Mouse (Mus musculus): ENCODE measurements around the gene Prg2. TPM values are rescaled to one million over a fixed set of nuclear protein-coding genes. Genes with fewer than 3 reads are reported as not detected.

Gene Prg2
- polyA plus RNA-seq, 1 experiment, result not detected

GRCm38 (mm10) chr2:84987930-84988329, 7.7 kb downstream of the Prg2 start, which contains the start of gene Prg3:
Prg3 (plus strand) TSS chr2:84988215.
- H3K4me1 ChIP-seq (ENCODE audit: control insufficient read depth), result peaks cover 3% of the 10 kb centered on the region; the same call in 1 of the 2 replicates
- peaks cover 61% of the 10 kb centered on the region for H3K27me3 ChIP-seq (ENCODE audit: control insufficient read depth)
- H3K9me3 ChIP-seq (ENCODE audit: control insufficient read depth, low read length), result no peaks in the 10 kb centered on the region

GRCm38 (mm10) chr2:84996376-84996775, 16.1 kb downstream of the Prg2 start:
- Histone ChIP-seq H3K4me1 (ENCODE audit: control insufficient read depth) (peaks cover 36% of the 10 kb centered on the region), H3K36me3 (ENCODE audit: control insufficient read depth) (no peaks in the 10 kb centered on the region), H3K9me3 (ENCODE audit: control insufficient read depth, low read length) (no peaks in the 10 kb centered on the region), H3K27me3 (ENCODE audit: control insufficient read depth) (peaks cover 50% of the 10 kb centered on the region), H3K4me3 (replicated peaks) (no peak overlapping the region)
- TF ChIP-seq TAL1 (IDR thresholded peaks at IDR 0.05; ENCODE audit: low read length) (no peak), GATA1 (IDR thresholded peaks at IDR 0.05; ENCODE audit: low read length) (no peak)

More at GRCm38 (mm10) chr2:84987930-84988329, 7.7 kb downstream of the Prg2 start, which contains the start of gene Prg3:
- H3K4me3 ChIP-seq (replicated peaks), result no peak within 1 kb of the TSS
- TF ChIP-seq TAL1 (IDR thresholded peaks at IDR 0.05; ENCODE audit: low read length), result no peak
- no peak for TF ChIP-seq GATA1 (IDR thresholded peaks at IDR 0.05; ENCODE audit: low read length)
- no peaks in the 10 kb centered on the region for H3K36me3 ChIP-seq (ENCODE audit: control insufficient read depth)

DNA sequence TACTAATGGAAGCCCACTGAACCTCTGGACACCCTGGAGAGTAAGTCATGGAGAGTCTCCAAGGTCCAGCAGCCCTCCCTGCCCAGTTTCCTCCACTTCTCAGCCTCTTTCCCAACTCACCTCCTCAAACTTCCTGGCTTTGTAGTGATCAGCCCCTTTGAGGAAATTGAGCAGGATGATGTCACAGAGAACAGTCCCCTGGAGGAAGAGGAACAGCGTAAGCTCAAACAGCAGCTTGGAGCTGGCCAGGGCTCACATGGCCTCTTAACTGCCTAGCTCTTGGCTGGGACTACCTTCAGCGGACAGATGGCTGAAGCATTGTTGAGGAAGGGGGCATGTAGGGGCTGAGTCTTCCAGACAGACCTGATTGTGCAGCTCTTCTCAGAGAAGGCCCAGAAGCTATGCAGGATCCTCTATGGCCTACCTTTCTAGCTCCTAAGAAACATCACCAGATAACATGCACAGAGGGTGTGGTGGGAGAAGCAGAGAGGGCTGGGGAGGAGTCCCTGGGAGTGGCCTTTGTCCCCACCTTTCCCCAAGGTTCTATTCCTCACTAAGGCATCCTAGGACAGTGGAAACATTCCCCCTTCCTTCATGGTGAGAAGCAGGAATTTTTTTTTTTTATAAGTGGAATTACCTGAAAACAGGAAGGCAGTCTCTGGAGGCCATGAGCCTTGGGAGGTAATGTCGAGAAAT, 19.4 kb downstream of the Prg2 start:
- TF ChIP-seq TAL1 (IDR thresholded peaks at IDR 0.05; ENCODE audit: low read length) (no peak), GATA1 (IDR thresholded peaks at IDR 0.05; ENCODE audit: low read length) (no peak)
- Histone ChIP-seq H3K9me3 (ENCODE audit: control insufficient read depth, low read length) (no peaks in the 10 kb centered on the region), H3K4me3 (replicated peaks) (no peak overlapping the region), H3K36me3 (ENCODE audit: control insufficient read depth) (no peaks in the 10 kb centered on the region), H3K4me1 (ENCODE audit: control insufficient read depth) (peaks cover 37% of the 10 kb centered on the region), H3K27me3 (ENCODE audit: control insufficient read depth) (peaks cover 32% of the 10 kb centered on the region)

DNA sequence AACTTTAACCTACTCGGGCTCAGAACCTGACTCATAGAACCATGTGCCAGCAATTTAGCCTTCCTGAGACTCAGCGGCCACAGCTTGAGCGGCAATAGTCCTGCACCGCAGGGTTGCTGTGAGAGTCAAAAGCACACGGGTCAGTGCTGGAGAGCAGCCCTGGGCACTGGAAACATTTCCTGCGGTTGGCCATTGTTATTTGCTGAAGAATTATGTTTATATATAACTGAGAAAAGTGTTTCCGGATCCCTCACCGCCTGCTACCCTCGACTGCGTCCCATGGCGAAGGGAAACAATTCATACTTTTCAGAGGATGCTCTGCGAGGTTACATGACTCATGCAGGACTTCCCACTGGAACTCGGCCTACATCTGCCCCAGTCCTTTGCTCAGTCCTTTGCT, 21.2 kb downstream of the Prg2 start:
- TF ChIP-seq GATA1 (IDR thresholded peaks at IDR 0.05; ENCODE audit: low read length), result no peak
- TF ChIP-seq TAL1 (IDR thresholded peaks at IDR 0.05; ENCODE audit: low read length), result no peak
- H3K4me3 ChIP-seq (replicated peaks), result no peak overlapping the region
- H3K4me1 ChIP-seq (ENCODE audit: control insufficient read depth), result peaks cover 32% of the 10 kb centered on the region
- H3K9me3 ChIP-seq (ENCODE audit: control insufficient read depth, low read length), result no peaks in the 10 kb centered on the region
- H3K36me3 ChIP-seq (ENCODE audit: control insufficient read depth), result no peaks in the 10 kb centered on the region
- H3K27me3 ChIP-seq (ENCODE audit: control insufficient read depth), result peaks cover 19% of the 10 kb centered on the region

DNA sequence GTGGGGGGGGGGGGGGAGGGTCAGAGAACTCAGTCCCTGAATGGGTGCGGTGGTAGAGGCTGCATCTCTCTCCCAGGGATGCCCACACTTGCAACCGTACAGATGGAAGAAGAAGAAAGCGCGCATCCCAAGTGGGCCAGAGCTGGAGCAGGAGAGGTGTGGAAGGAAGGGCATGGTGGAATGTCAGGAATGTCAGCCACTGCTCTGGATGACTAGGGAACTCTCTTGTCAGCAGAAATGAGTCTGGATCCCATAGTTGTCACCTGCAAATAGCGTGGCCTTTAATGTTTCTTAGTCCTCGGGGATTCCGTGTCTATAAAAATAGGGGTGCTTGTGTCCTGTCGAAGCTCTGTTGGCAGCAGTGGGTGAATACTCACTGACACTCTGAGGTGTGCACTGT, 22.3 kb downstream of the Prg2 start:
- peaks cover 13% of the 10 kb centered on the region for H3K27me3 ChIP-seq (ENCODE audit: control insufficient read depth)
- no peaks in the 10 kb centered on the region for H3K9me3 ChIP-seq (ENCODE audit: control insufficient read depth, low read length)
- H3K36me3 ChIP-seq (ENCODE audit: control insufficient read depth), result no peaks in the 10 kb centered on the region
- no peak overlapping the region for H3K4me3 ChIP-seq (replicated peaks)
- peaks cover 37% of the 10 kb centered on the region for H3K4me1 ChIP-seq (ENCODE audit: control insufficient read depth)
- TF ChIP-seq GATA1 (IDR thresholded peaks at IDR 0.05; ENCODE audit: low read length), result no peak
- TF ChIP-seq TAL1 (IDR thresholded peaks at IDR 0.05; ENCODE audit: low read length), result no peak

- TF ChIP-seq GATA1 (IDR thresholded peaks at IDR 0.05; ENCODE audit: low read length) (no peak), TAL1 (IDR thresholded peaks at IDR 0.05; ENCODE audit: low read length) (no peak)
- no peak overlapping the region for H3K4me3 ChIP-seq (replicated peaks)
- peaks cover 43% of the 10 kb centered on the region for H3K4me1 ChIP-seq (ENCODE audit: control insufficient read depth)
- peaks cover 9% of the 10 kb centered on the region for H3K27me3 ChIP-seq (ENCODE audit: control insufficient read depth)
- H3K9me3 ChIP-seq (ENCODE audit: control insufficient read depth, low read length), result no peaks in the 10 kb centered on the region
- no peaks in the 10 kb centered on the region for H3K36me3 ChIP-seq (ENCODE audit: control insufficient read depth)
Observed at GRCm38 (mm10) chr2:85004341-85004740, 24.1 kb downstream of the Prg2 start.

GRCm38 (mm10) chr2:85006600-85006999, 26.3 kb downstream of the Prg2 start:
- Histone ChIP-seq H3K27me3 (ENCODE audit: control insufficient read depth) (peaks cover 9% of the 10 kb centered on the region), H3K9me3 (ENCODE audit: control insufficient read depth, low read length) (no peaks in the 10 kb centered on the region), H3K36me3 (ENCODE audit: control insufficient read depth) (no peaks in the 10 kb centered on the region), H3K4me3 (replicated peaks) (no peak overlapping the region), H3K4me1 (ENCODE audit: control insufficient read depth) (peaks cover 46% of the 10 kb centered on the region)
- TF ChIP-seq GATA1 (IDR thresholded peaks at IDR 0.05; ENCODE audit: low read length) (no peak), TAL1 (IDR thresholded peaks at IDR 0.05; ENCODE audit: low read length) (no peak)

- no peaks in the 10 kb centered on the region for H3K9me3 ChIP-seq (ENCODE audit: control insufficient read depth, low read length)
- no peak for TF ChIP-seq GATA1 (IDR thresholded peaks at IDR 0.05; ENCODE audit: low read length)
- no peak for TF ChIP-seq TAL1 (IDR thresholded peaks at IDR 0.05; ENCODE audit: low read length)
- H3K4me1 ChIP-seq (ENCODE audit: control insufficient read depth), result peaks cover 57% of the 10 kb centered on the region
- no peaks in the 10 kb centered on the region for H3K36me3 ChIP-seq (ENCODE audit: control insufficient read depth)
- H3K27me3 ChIP-seq (ENCODE audit: control insufficient read depth), result peaks cover 9% of the 10 kb centered on the region
- H3K4me3 ChIP-seq (replicated peaks), result no peak overlapping the region
Observed at GRCm38 (mm10) chr2:85007729-85008128, 27.5 kb downstream of the Prg2 start.

GRCm38 (mm10) chr2:85009212-85009611, 29.0 kb downstream of the Prg2 start:
- Histone ChIP-seq H3K4me3 (replicated peaks) (no peak overlapping the region), H3K36me3 (ENCODE audit: control insufficient read depth) (no peaks in the 10 kb centered on the region), H3K9me3 (ENCODE audit: control insufficient read depth, low read length) (no peaks in the 10 kb centered on the region), H3K4me1 (ENCODE audit: control insufficient read depth) (peaks cover 72% of the 10 kb centered on the region), H3K27me3 (ENCODE audit: control insufficient read depth) (peaks cover 6% of the 10 kb centered on the region)
- TF ChIP-seq GATA1 (IDR thresholded peaks at IDR 0.05; ENCODE audit: low read length), result no peak
- no peak for TF ChIP-seq TAL1 (IDR thresholded peaks at IDR 0.05; ENCODE audit: low read length)

Measured in erythroblast, embryonic 14.5 days (primary cell).